Mouse (Mus musculus) left cerebral cortex, adult 18-20 months (tissue): ENCODE results near the gene Dab2. TPM values are rescaled to one million over a fixed set of nuclear protein-coding genes. Genes with fewer than 3 reads are reported as not detected.
A peak's percentile ranks its signal among the peaks of the same experiment; 100 is the strongest.

Experiments
- DNase-seq, 2 experiments: peaks; one replicate each; pipeline ENCODE4 v3.0.0; 2021 to 2022; ENCODE audit warnings: low spot score in 2 of 2, mixed read lengths in 1 of 2
- total RNA-seq, 2 experiments: library from RNA; stranded (reverse); gene quantifications; 2 replicates each; pipeline ENCODE4 v1.2.3; 2021

The Dab2 gene
- total RNA-seq, 2 experiments from 2014 or later = 10.8 to 11.2 TPM

DNA sequence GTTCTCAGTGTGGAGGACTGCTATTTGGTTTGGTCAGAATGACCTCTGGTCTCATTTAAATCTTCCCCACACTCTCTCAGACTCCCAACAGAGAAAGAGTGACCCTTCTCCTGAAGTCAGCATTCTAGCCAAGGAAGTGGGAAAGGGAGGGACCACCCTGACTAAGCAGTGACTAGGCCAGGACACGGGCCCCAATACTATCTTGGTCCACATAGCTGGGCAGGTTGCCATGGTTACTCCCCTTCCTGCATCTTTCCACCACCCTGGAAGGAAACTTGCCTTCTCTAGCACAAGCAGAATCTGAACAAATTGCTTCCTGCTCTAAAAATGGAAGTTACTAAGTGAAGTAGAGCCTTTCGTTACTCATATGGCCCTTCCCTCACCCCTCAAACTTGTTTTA lies 91.1 kb downstream of the Dab2 start:
- no peak for DNase-seq

GRCm38 (mm10) chr15:6391886-6392285 lies 92.3 kb downstream of the Dab2 start:
- DNase-seq = no peak

GRCm38 (mm10) chr15:6393624-6394023 lies 94.0 kb downstream of the Dab2 start:
- DNase-seq = no peak

DNA sequence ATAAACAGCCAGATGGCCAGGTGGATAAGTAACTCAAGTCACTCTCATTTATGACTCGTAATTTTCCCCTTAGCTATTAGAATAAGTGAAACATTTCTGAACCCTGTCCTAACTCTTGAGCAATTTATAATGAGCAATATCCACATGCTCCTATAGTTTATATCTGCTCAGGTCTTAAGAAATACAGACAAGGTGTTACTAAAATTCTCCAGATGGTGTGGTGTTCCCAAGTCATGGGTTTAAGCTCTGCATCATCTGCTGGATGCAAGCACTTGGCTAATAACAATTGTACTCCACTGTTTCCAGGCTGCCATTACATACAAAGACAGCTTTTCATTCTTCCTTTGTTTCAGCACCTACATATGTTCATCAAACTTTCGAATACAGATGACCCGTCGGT lies 98.6 kb downstream of the Dab2 start:
- no peak for DNase-seq

DNA sequence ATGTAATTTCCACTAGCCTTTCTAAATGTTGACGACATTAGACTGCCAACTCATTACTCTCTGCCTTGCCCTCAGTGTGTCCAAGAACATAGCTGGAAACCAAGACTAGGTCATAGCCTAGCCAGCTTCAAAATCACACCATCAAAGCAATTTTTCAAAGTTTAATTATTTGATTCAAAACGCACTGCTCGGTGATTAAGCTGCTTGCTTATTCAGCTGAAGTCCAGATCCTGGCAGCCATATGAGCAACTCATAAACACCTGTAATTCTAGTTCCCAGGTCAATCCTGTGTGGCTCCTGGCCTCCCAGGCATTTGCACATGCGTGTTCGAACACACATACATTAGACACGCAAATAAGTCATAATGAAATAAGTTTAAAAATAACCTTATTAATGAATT lies 99.3 kb downstream of the Dab2 start:
- DNase-seq = no peak

DNA sequence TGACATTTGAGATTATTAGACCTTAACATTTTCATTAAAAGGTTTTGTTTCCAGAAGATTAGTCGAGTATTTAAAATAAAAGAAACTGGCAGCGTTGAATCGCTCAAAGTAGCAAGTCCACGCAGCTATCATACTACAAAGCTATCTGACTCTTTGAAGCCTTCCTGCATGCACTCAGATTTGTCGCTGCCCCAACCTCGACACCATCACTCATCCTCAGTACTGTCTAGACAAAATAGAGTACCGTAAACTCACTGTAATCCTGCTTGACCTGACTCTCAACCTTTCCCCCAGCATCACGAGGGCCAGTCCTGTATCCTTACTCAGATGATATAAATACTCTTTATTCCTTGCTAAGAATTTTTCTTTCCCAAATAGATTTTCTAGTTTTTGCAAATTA lies 100.5 kb downstream of the Dab2 start:
- DNase-seq = no peak

GRCm38 (mm10) chr15:6402433-6402832 lies 102.8 kb downstream of the Dab2 start:
- no peak for DNase-seq

DNA sequence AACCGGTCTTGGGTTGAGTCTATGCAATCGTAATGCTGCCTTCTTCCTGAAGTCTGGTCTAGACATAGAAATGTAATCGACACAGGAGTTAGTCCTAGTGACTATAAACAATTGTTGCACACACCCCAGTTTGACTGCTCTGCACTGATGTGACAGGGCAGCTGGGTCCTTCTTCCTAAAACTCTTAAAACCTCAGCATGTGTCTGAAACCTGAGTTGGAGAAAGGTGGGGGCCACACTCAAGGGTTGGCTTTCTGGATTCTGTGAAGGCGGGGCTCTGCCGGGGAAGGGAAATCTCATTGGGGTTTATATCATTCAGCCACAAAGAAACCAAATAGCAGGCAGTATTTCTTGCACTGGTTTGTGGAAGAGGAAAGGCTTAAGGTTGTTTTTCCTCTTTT lies 104.6 kb downstream of the Dab2 start:
- DNase-seq = no peak

DNA sequence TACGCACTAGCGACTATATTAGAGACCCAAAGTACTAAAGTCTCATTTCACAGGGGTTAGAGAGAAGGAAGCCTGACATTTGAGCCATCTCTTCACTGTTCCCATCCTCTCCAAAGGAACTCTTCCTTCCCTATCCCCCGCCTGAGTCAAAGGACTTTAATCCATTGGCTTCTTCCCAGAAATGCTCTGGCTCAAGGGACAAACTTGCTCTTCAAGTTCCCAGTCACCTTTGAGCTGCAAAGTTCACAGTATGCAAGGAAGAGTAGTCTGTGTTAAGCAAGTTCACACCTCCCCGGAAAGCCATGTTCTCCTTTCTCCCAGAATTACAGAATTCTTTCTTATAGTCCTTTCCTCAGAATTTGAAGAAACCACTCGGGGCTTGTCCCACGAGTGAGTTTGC lies 107.2 kb downstream of the Dab2 start:
- DNase-seq = no peak

DNA sequence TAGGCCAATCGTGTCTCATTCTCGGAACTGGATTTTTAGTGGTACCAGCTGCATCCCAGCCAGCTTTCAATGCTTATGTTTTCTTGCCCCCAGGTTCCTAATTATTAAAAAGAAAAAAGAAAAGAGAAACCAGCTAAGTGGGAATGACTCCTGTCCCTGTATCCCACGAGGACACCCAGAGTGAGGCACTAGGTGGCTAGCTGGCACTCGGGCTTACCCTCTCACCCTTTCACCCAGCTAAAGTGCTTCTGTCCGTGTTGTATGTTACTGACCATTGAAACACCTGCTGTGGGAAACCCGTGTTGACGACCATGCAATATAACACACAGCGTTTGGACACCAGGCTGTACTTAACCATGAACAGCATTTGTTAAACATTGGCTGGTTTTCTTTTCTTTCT lies 109.4 kb downstream of the Dab2 start:
- no peak for DNase-seq

- no peak for DNase-seq
These were observed 110.6 kb downstream of the Dab2 start for GRCm38 (mm10) chr15:6410161-6410560.

- DNase-seq = no peak
These were observed 111.7 kb downstream of the Dab2 start for GRCm38 (mm10) chr15:6411334-6411733.

DNA sequence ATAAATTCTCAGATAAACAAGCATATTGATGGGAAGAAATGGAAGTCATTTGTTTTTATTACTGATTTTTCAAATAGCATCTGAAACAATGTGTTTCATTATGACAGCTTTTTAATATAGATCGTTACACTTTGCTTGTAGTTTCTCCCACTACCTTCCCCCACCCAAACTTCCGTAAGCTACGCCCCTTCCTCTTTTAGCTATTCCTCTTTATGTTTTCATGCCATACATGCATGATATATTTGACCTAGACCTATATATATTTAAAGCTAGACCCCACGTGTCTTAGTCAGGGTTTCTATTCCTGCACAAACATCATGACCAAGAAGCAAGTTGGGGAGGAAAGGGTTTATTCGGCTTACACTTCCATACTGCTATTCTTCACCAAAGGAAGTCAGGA lies 115.7 kb downstream of the Dab2 start:
- no peak for DNase-seq

DNA sequence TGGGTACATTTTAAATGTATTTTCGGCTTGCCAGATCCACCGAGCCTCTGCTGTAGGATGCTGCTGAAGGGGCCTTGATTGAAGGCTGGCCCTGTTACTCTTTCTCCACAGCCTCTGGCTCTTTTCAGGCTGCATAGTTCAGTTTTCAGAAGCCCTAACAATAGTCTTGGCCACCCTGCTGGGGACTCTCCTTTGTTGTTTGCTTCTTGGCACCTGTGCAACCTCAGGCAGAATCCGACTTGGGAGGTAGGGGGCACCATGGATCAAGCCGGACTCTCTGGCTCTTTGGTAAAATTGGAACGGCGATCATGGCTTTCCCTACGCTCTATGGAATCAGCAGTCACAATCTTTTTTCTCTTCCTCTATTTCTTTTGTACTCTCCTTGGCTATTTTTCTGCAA lies 132.2 kb downstream of the Dab2 start:
- DNase-seq = no peak

DNA sequence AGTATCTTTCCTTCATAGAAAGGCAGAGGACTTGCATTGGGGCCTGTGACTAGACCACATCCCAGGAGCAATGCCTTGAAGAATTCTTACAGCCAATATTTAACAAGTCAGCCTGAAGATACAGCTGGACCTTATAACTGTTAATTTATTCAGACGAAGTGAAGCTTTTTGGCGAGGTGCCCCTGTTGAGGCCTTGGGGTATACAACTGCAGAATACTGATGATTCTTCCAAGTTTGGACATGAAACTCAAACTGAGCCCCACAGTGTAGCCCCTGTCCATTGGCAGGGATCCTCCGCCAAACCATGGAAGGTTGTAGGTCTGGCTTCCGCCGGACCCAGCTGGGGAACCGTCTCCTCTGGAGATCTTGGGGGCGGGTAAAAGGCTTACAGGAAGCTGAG lies 132.8 kb downstream of the Dab2 start:
- DNase-seq = no peak

- DNase-seq = no peak
These were observed 135.7 kb downstream of the Dab2 start for GRCm38 (mm10) chr15:6435281-6435680.

DNA sequence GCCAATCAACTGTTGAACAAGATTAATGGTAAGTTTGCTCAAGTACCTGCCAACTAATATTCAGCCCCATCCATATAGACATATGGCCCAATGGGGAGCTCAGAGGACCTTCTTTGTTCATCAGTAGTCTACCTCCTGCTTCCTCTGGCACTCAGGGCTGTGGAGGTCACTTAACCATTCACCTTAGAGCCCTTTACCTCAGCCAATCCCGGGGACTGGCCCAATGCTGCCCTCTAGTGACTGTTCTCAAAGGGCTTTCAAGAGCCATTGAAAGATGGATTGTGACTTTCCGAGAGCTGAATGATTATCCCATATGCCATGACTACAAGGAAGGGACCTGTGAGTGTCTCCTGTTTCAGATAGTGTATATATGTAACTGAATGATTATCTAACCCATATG lies 136.2 kb downstream of the Dab2 start:
- DNase-seq = peak; percentile 27 to 40

DNA sequence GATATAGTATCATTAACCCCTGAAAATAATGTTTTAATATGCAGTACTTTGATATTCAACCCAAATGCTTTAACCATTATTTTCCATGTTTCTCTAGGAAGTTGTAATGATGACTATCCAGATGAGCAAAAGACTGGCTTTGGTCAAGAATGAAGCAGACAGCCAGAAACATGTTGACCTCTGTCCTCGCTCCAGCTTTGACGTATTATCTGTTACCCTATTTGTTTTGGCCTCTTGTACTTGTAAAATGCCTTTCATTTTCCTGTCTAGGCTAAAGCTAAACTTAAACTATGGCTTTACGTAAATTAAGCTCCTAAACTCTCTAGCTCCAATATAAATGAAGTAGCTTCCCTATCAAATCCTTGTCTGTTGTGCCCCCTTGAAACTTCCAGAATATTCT lies 139.1 kb downstream of the Dab2 start:
- no peak for DNase-seq

DNA sequence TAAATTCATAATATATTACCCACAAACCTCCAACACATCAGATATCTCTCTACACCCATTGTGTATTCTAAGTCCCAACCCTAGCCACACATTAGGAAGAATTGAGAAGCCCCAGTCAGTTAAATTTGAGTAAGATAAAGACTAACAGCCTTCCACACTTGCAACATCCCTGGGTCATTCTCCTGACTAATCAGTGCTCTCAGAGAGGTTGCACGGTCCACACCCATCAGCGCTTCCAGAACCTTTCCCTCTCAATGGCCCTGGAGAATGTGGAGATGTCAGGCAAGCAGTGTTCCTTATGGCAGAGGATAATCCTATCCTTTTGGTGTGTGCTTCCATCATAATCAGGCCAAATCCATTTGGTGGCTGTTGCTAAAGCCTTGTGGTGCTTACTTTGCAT lies 144.9 kb downstream of the Dab2 start:
- no peak for DNase-seq

- no peak for DNase-seq
These were observed 145.5 kb downstream of the Dab2 start, which contains the start of gene C9 for GRCm38 (mm10) chr15:6445135-6445534. Gene C9 (plus strand): TSS chr15:6445327.

DNA sequence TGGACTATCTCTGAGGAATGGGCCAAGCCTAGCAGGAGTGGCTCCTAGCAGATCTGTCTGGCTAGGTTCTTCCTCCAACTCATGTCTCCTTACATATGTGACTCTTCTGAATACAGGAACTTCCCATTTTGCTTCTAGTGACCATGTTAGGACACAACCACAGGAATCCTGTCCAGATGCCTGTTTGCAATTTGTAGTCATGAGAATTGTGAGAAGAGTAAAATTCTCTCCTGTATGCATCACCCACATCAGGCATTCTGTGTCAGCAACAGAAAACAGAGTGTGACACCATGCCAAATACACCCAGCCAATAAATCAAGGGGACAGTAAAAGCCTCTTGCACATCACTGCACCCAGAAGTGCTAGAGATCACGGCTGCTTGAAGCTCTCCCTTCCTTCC lies 146.6 kb downstream of the Dab2 start:
- no peak for DNase-seq

GRCm38 (mm10) chr15:6448892-6449291 lies 149.3 kb downstream of the Dab2 start:
- no peak for DNase-seq

DNA sequence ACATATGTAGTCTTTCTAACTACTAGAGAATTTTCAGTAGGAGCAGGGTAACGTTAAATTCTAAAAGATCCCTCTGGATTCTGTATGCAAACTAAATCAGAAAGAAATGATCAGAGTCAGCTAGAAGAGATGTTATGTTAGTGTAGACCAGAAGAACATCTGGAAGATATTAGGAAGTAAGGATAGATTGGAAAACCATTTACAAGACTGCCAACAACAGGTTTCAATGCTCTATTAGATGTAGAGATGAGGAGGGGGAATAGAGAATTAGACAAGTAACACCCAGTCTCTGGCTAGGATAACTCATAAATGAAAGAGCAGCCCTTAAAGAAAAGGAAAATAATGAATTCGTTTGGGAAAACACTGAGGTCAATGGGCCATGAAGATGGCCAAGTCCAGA lies 154.9 kb downstream of the Dab2 start:
- DNase-seq = no peak

GRCm38 (mm10) chr15:6461381-6461780 lies 161.8 kb downstream of the Dab2 start:
- DNase-seq = no peak
